8 mouse cellular contexts compared by ENCODE assay signal in the genomic region with DNA sequence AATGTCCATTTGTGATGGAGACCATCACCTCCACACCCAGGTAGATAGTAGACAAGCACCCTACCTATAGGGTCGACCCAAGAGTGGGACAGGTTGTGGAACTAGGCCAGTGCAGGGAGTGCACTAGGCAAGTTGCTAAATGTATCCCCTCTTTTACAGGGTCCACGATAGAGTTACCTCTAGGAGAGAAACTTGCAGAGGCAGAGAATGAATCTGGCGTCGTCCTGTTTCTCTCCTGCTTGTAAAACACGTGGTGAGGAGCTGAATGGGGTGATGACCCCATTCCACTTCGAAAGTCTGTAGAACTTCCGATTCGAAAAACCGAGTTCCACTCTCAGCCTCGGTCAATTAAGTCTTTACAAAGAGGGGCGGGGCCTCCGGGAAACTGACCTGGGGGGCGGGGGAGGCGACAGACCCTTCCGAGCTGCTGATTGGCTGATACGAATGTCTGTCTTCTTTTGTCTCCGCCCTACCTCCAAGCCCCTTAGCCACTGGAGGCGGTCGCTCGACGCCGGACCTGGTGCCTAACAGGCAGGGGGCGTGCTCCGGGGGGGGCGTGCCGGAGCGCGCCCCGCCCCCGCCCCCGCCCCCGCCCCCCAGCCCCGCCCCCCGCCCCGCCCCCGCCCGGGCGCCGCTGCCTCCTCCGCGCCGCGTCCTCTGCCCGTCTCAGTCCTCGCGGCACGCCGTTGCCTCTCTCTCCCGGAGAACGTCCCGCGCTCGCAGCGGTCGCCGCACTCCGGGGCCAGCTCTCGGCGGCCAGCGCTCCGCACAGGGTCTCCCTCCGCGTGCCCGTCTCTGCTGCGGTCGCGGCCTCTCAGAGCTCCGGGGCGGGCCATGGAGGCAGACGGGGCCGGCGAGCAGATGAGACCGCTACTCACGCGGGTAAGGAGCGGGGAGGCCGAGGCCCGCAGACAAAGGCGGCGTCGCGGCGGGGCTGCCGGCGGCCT. TPM values are rescaled to one million over a fixed set of nuclear protein-coding genes. Genes with fewer than 3 reads are reported as not detected.
DNase-seq lines count a peak whose midpoint lies in the region; ATAC-seq and TF ChIP-seq lines count a peak whose summit lies in the region.

No protein-coding gene starts in this region.

- TF ChIP-seq EP300 in heart, postnatal 0 days (IDR thresholded peaks at IDR 0.05; ENCODE audit: low read depth): no peak

- H3K4me3 ChIP-seq in E14TG2a.4 (replicated peaks; ENCODE audit: low read length): peak overlapping the region; percentile 91
- H3K4me3 ChIP-seq in forebrain, embryonic 12.5 days (replicated peaks): peak overlapping the region; percentile 85
- peak overlapping the region; percentile 75 for H3K4me3 ChIP-seq in heart, postnatal 0 days (ENCODE audit: low read depth, low read length)
- H3K4me3 ChIP-seq in liver, embryonic 16.5 days (ENCODE audit: low read depth, low read length): peak overlapping the region; percentile 79
- H3K4me3 ChIP-seq in neural tube, embryonic 13.5 days: peak overlapping the region; percentile 91
- H3K4me3 ChIP-seq in testis, adult 2 months (ENCODE audit: control insufficient read depth, low read depth, low read length): peak overlapping the region; percentile 97

- H3K4me2 ChIP-seq in forebrain, embryonic 12.5 days: peak overlapping the region; percentile 70
- H3K4me2 ChIP-seq in heart, postnatal 0 days (ENCODE audit: low read depth, low read length): peak overlapping the region; percentile 93
- peak overlapping the region; percentile 93 for H3K4me2 ChIP-seq in liver, embryonic 16.5 days (ENCODE audit: low read depth, low read length)
- H3K4me2 ChIP-seq in neural tube, embryonic 13.5 days: peak overlapping the region; percentile 71

- H3K4me1 ChIP-seq in E14TG2a.4 (replicated peaks; ENCODE audit: low read depth, low read length): peaks cover 8% of the 10 kb centered on the region
- peaks cover 18% of the 10 kb centered on the region for H3K4me1 ChIP-seq in forebrain, embryonic 12.5 days
- H3K4me1 ChIP-seq in heart, postnatal 0 days (ENCODE audit: control insufficient read depth, insufficient read depth): peaks cover 6% of the 10 kb centered on the region
- peaks cover 9% of the 10 kb centered on the region for H3K4me1 ChIP-seq in liver, embryonic 16.5 days (ENCODE audit: control insufficient read depth, low read depth, low read length)
- peaks cover 31% of the 10 kb centered on the region for H3K4me1 ChIP-seq in neural tube, embryonic 13.5 days (replicated peaks)
- H3K4me1 ChIP-seq in testis, adult 2 months (ENCODE audit: control insufficient read depth, insufficient read depth, low read length): peaks cover 2% of the 10 kb centered on the region

- H3K9ac ChIP-seq in forebrain, embryonic 12.5 days: peak overlapping the region; percentile 97
- peak overlapping the region; percentile 90 for H3K9ac ChIP-seq in heart, postnatal 0 days (replicated peaks; ENCODE audit: low read depth, low read length)
- peak overlapping the region; percentile 80 for H3K9ac ChIP-seq in liver, embryonic 16.5 days (ENCODE audit: low read depth, low read length)
- H3K9ac ChIP-seq in neural tube, embryonic 13.5 days: peak overlapping the region; percentile 98

- peak; percentile 95 for TF ChIP-seq POLR2A in testis, adult 2 months (IDR thresholded peaks at IDR 0.05; ENCODE audit: control insufficient read depth, low read depth, low read length)

- ATAC-seq in forebrain, embryonic 12.5 days (ENCODE audit: low FRiP score): peak; percentile 96
- ATAC-seq in heart, postnatal 0 days (ENCODE audit: insufficient read depth, low read depth): peak; percentile 95
- peak; percentile 97 for ATAC-seq in liver, embryonic 16.5 days (ENCODE audit: low read depth)
- peak; percentile 98 for ATAC-seq in neural tube, embryonic 13.5 days (ENCODE audit: low read depth)

- no peaks in the 10 kb centered on the region for H3K9me3 ChIP-seq in E14TG2a.4 (ENCODE audit: low read length)
- H3K9me3 ChIP-seq in forebrain, embryonic 12.5 days: no peaks in the 10 kb centered on the region
- H3K9me3 ChIP-seq in heart, postnatal 0 days (replicated peaks; ENCODE audit: control insufficient read depth, low read length): no peaks in the 10 kb centered on the region
- no peaks in the 10 kb centered on the region for H3K9me3 ChIP-seq in liver, embryonic 16.5 days (replicated peaks; ENCODE audit: control insufficient read depth, low read length)
- H3K9me3 ChIP-seq in neural tube, embryonic 13.5 days: no peaks in the 10 kb centered on the region

- DNase-seq in c-Kit-positive CD71-positive TER-119-positive erythroid progenitor cells, embryonic 14.5 days (ENCODE audit: low spot score): peak; percentile 95
- peak; percentile 94 for DNase-seq in heart, postnatal 0 days (ENCODE audit: low spot score)
- DNase-seq in kidney, postnatal 4 days: peak; percentile 94 to 96

- under 1% methylated on average over 52 of the region's 85 CpGs for WGBS in forebrain, embryonic 12.5 days
- under 1% methylated on average over 48 of the region's 85 CpGs for WGBS in heart, postnatal 0 days
- WGBS in liver, embryonic 16.5 days (ENCODE audit: insufficient replicate concordance): under 1% methylated on average over 61 of the region's 85 CpGs
- under 1% methylated on average over 30 of the region's 85 CpGs for WGBS in neural tube, embryonic 13.5 days

- TF ChIP-seq CTCF in E14TG2a.4 (conservative IDR thresholded peaks at IDR 0.05; ENCODE audit: low read length): no peak
- TF ChIP-seq CTCF in heart, postnatal 0 days (IDR thresholded peaks at IDR 0.05; ENCODE audit: low read depth): peak; percentile 36
- TF ChIP-seq CTCF in testis, adult 2 months (IDR thresholded peaks at IDR 0.05; ENCODE audit: control insufficient read depth, insufficient read depth, insufficient replicate concordance, low read depth, low read length): no peak

- no peaks in the 10 kb centered on the region for H3K36me3 ChIP-seq in E14TG2a.4 (ENCODE audit: insufficient read depth, low read length)
- no peaks in the 10 kb centered on the region for H3K36me3 ChIP-seq in forebrain, embryonic 12.5 days (replicated peaks)
- H3K36me3 ChIP-seq in heart, postnatal 0 days (replicated peaks; ENCODE audit: control insufficient read depth, insufficient read depth, low read length): no peaks in the 10 kb centered on the region
- no peaks in the 10 kb centered on the region for H3K36me3 ChIP-seq in liver, embryonic 16.5 days (ENCODE audit: control insufficient read depth, insufficient read depth)
- no peaks in the 10 kb centered on the region for H3K36me3 ChIP-seq in neural tube, embryonic 13.5 days
- no peaks in the 10 kb centered on the region for H3K36me3 ChIP-seq in testis, adult 2 months (ENCODE audit: control insufficient read depth, insufficient read depth, low read length)

- 0 out of 2 replicates have a peak, but pooled peaks cover 3% of the 10 kb centered on the region for H3K27me3 ChIP-seq in E14TG2a.4 (ENCODE audit: insufficient read depth, low read length)
- no peaks in the 10 kb centered on the region for H3K27me3 ChIP-seq in forebrain, embryonic 12.5 days
- no peaks in the 10 kb centered on the region for H3K27me3 ChIP-seq in heart, postnatal 0 days (ENCODE audit: control insufficient read depth, insufficient read depth, low read length)
- no peaks in the 10 kb centered on the region for H3K27me3 ChIP-seq in liver, embryonic 16.5 days (ENCODE audit: control insufficient read depth, insufficient read depth, low read depth, low read length)
- H3K27me3 ChIP-seq in neural tube, embryonic 13.5 days: no peaks in the 10 kb centered on the region
- no peaks in the 10 kb centered on the region for H3K27me3 ChIP-seq in testis, adult 2 months (ENCODE audit: control insufficient read depth, insufficient read depth, low read length)

- H3K27ac ChIP-seq in forebrain, embryonic 12.5 days: peak overlapping the region; percentile 98
- H3K27ac ChIP-seq in heart, postnatal 0 days (ENCODE audit: low read depth): peak overlapping the region; percentile 90
- H3K27ac ChIP-seq in liver, embryonic 16.5 days (ENCODE audit: low read length): peak overlapping the region; percentile 77
- H3K27ac ChIP-seq in neural tube, embryonic 13.5 days (replicated peaks): peak overlapping the region; percentile 98
- H3K27ac ChIP-seq in testis, adult 2 months (ENCODE audit: control insufficient read depth, insufficient read depth, low read depth, low read length): peak overlapping the region; percentile 94

RNA-seq across cellular contexts. Expression of a gene that starts 0.6 kb away (rescaled TPM):
- 46.9 and 51.8 TPM in 2 replicates for polyA plus RNA-seq in forebrain, embryonic 12.5 days (2016; fragmentation: Nextera tagmentation; extraction: Ambion mirVana)
- 16.4 and 17.4 TPM in 2 replicates for total RNA-seq in heart, postnatal 0 days (2014; rRNA removed; ENCODE audit: low replicate concordance)
- 6.3 and 7.3 TPM in 2 replicates for polyA plus RNA-seq in heart, postnatal 0 days (2015; fragmentation: Nextera tagmentation; extraction: Ambion mirVana)
- polyA plus RNA-seq in liver, embryonic 16.5 days (2015; fragmentation: Nextera tagmentation; extraction: Ambion mirVana): 2.9 and 3.1 TPM in 2 replicates
- polyA plus RNA-seq in neural tube, embryonic 13.5 days (2015; fragmentation: Nextera tagmentation; extraction: Ambion mirVana): 29.5 and 30.1 TPM in 2 replicates
- polyA plus RNA-seq in testis, adult 2 months (2012; rRNA removed): 14.9 and 18.7 TPM in 2 replicates

Comparison
In these comparisons a context has a peak if more than half of its experiments do, and no peak if none do; other contexts are left out.
1. Peak in every context shown above with its lines: DNase-seq, ATAC-seq, H3K4me3 ChIP-seq and H3K27ac ChIP-seq.